Mouse (Mus musculus) telencephalon, adult 2 months (tissue): ENCODE data around the gene Dlg2.

Source experiments
- DNase-seq: peaks from one replicate; pipeline ENCODE4 v3.0.0-alpha.2; 2011; ENCODE audit warnings: low read depth, low spot score

The Dlg2 gene

DNA sequence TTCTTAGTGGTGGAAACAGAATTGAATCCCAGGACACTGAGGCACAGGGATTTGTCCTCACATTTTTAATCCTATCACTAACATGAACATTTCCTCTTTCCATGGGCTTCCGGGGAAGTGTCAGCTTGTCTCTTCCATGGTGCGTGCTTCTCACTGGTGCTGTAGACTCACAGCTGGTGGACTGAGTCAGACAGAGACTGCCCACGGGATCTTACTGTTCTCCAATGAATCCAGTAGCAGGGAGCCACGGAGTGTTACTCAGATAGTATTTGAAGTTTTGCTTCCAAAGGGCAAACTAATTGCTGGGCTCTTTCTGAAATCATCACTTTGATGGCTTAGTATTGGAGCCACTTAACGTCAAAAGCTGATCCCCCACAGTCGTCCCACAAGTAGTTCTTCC lies 963.9 kb downstream of the Dlg2 start:
- DNase-seq: no peak

DNA sequence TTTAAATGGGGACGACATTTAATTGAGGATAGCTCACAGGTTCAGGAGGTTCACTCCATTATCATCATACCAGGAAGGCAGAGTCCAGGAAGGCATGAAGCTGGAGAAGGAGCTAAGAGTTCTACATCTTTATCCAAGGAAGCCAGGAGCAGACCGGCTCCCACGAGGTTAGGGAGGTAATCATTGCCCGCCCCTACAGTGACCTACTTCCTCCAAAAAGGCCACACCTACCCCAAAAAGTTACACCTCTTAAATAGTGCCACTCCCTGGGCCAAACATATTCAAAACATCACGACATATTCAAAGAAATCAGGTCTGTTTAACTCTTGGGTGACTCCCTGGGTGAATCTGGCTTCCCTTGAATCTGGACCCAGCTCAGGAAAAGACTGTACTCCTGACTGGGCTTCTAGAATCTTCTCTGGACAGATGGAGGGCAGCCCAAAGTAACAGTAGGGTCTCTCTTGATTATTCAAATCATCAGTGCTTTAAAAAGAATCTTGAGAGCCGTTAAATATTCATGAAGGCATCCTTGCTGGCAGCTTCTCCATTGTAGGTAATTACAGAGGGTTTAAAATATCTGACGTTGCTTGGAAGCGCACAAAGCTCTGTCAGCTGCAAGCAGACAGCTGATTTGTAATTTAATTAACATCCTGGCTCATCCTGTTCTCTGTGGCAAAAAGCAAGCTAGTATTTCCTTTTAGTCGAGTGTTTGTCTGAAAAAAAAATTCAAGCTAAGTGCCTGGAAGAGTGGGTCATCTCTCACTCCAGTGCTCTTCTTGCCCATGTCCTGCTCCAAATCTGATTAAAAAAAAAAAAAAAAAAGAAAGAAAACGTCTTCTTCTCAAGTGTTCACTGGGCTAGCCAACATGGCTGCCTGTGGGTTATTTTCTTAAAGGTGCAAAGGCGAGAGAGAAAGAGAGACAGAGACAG lies 966.2 kb downstream of the Dlg2 start:
- peak; percentile 89 for DNase-seq

GRCm38 (mm10) chr7:91443377-91443714 lies 966.9 kb downstream of the Dlg2 start:
- no peak for DNase-seq

GRCm38 (mm10) chr7:91443913-91444312 lies 967.4 kb downstream of the Dlg2 start:
- DNase-seq: no peak

DNA sequence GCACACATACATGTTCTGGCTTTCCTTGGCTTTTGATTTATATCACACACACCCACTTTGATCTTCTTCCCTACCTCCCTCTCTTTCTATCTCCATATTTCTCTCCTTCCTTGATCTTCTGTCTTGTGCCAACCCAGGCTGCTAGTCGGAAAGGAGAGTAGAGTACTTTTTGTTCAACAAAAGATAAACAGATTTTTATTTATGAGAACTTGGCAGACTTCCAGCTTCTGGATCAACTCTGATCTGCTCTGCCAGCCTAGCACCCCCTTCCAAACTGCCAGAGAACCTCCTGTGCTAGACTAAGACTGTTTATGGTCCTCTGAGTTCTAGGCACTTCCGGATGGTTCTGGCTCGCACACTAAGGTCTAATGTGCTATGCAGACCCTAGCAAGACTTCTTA lies 968.3 kb downstream of the Dlg2 start:
- DNase-seq: no peak

DNA sequence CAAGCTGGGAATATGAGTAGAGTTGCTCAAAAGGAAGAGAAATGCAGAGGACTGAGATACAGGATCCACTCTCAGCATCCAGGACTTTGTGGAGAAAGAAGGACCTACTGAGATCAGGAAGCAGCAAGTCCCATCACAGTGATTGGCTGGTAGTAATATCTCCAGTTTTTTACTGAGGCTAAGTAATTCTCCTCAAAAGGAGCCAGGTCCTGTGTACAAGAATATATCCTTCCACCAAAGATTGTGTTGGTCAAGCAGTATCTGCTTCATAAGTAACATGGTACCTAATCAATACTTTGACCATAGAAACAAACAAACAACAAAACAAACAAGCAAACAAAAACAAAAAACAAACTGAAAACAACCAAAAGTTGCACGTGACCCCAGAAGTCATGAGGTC lies 980.3 kb downstream of the Dlg2 start:
- no peak for DNase-seq

DNA sequence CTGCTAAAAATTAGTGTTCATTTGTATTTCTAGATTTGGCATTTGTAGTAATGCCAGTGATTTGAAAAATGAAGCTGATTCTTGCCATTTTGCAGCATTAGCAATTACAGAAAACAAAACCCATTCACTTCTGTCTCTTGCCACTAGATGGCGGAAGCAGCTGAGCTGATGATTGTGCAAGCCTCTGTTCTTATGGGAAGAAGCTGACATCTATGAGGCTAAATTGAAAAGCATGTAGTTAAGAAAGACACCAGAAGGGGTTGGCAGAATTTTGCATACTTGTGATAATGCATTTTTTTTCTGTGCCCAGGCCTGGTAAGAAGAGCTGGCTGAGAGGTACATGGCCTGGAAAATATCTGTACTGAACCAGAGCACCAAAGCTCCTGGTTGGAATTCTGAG lies 980.7 kb downstream of the Dlg2 start:
- no peak for DNase-seq

DNA sequence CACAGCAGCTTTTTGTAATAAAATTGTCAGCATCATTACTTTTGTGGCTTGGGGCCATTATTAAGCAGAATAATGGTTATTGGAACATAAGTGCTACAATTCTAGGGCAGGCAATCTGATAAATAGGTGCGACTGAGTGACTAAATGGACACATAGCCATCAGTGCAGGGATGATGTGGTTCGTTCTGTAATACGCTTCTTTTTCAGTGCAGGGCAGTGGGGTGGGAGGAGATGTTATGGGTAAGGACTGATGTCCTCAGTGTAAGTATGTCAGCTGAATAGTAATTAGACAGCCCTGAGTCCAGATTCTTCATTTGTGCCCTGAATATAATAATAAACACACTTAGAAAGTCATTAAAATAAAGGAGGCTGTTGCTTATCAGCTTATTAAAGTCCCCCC lies 984.9 kb downstream of the Dlg2 start:
- DNase-seq: no peak

DNA sequence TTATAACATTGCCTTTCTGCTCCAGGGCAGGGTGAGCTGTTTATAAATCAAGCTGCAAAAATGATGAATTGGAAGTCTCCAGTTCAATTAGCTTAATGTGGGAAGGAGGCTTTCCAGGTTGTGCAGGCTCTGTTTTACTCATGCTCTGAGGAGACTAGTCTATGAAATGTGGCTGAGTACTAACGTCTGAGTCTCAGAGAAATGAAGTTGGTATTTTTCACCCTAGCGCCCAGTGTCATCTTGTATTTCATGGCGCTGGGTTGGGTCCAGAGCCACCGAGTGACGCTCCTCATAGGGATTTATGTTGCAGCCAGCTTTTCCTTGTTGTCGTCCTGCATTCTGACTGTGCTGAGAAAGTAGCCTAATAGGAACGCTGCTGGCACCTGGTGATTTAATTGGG lies 986.8 kb downstream of the Dlg2 start:
- no peak for DNase-seq

GRCm38 (mm10) chr7:91467061-91467460 lies 990.6 kb downstream of the Dlg2 start:
- no peak for DNase-seq

GRCm38 (mm10) chr7:91479145-91479544 lies 1002.7 kb downstream of the Dlg2 start:
- DNase-seq: peak; percentile 39

DNA sequence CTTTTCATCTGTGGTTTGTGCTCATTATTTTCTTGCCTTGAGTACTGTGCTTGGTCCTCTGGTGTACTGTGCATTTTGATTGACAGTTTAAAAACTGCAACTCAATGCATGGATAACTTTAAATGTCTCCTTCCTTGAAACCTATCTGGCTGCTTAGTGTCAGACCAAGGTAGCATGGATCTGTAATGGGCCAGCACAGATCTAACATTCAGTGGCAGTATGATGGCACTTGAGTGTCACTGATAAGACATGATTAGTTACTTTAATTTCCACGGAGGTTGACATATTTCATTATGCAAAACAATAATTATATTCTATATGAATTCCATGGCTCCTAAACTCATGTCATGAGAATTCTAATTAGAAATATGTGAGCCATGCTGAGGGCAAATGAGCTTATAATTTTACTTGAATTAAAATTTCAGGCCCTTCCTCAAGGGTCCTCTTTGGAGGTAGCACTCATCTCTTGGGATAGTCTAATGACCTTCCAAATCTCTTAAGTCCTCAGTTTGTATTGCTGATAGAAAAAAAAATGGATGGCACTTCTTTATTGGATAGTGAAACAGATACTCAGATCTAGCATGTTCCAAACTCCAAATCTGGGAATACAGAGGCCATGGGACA lies 1005.2 kb downstream of the Dlg2 start:
- no peak for DNase-seq

- DNase-seq: no peak
Observed at GRCm38 (mm10) chr7:91493234-91493633, 1016.8 kb downstream of the Dlg2 start.

- DNase-seq: no peak
Observed at GRCm38 (mm10) chr7:91495526-91495925, 1019.1 kb downstream of the Dlg2 start.

- DNase-seq: no peak
Observed at GRCm38 (mm10) chr7:91511119-91511518, 1034.6 kb downstream of the Dlg2 start.

DNA sequence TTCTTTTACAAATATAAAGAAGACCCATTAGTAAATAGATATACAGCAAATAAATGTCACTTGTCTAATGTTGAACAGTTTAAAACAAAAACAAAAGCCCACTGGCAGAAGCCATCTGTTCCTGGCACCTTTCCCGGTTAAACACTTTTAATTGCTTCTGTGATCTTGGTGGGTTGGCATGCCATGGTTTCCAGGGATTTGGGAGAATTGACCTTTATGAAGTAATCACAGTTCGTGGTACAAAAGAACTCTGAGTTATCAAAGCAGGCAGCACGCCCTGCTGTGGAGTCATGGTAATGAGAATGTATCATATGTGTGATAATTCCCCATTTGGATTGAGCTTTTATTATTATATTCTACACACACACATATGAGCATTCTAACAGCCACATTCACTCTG lies 1038.0 kb downstream of the Dlg2 start:
- DNase-seq: peak; percentile 41

- no peak for DNase-seq
Observed at GRCm38 (mm10) chr7:91516225-91516624, 1039.8 kb downstream of the Dlg2 start.

DNA sequence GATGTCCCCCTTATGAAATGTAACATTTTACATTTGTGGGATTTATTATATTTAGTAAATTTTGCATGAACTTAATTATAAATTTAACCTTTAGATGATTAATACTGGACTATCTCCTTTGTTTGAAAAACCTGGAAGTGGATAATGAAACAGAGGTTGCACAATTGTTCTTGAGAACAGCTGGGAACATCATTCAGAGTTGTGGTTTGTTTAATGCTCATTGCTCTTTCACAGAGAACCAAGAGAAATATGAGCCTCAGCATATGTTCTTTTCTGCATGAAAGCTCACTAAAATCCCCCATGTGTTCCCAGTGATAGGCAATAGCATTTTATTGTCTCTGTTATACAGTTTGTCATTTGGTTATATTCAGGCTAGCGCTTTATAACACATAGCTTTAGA lies 1049.4 kb downstream of the Dlg2 start:
- DNase-seq: no peak

DNA sequence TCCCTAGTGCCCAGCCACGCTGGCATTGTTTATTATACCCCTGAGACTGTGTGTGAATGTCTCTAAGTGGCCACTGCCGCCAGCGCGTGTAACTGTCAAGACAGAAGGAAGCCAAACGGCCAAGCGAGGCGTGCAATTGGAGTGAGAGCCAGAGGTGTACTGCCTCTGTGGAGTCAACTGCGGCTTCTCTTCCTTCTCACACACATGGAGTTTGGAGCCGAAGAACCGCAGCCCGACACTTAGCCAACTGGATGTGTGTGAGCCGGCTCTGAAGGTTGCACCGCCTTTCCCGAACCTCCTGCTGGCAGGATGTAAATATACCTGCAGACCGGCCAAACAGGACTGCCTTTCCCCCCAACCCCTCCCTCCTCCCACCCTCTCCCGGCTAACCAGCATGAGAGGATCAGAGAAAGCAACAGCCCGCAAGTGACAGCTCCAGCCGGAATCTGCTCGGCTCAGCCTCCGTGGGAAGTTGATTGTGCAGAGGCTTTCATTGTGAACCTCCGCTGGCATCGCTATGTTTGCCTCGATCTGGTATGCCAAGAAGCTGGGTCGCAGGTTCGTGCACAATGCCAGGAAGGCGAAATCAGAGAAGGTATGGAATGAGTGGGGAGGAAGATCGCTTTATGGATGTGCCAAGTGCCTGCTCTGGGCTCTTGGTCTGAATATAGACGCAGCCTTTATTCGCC lies 1066.3 kb downstream of the Dlg2 start:
- DNase-seq: peak; percentile 34

DNA sequence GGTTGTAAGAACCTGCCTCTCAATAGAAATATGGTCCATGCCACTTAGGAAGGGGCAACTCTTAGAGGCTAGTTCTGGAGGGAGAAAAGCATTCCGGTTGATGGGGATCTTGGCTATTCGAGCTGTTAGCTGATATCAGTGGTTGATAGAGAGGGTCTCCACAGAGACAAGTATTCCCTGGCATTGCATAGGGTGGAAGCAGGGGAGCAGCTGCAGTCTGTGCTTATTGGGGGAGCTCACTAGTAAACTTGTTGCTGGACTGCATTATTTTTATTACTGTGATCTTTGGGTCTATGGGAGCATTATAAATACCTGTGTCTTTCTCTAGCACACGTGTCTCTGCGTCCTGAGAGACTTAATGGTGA lies 1066.8 kb downstream of the Dlg2 start:
- DNase-seq: no peak

- no peak for DNase-seq
Observed at GRCm38 (mm10) chr7:91544600-91544999, 1068.1 kb downstream of the Dlg2 start.

DNA sequence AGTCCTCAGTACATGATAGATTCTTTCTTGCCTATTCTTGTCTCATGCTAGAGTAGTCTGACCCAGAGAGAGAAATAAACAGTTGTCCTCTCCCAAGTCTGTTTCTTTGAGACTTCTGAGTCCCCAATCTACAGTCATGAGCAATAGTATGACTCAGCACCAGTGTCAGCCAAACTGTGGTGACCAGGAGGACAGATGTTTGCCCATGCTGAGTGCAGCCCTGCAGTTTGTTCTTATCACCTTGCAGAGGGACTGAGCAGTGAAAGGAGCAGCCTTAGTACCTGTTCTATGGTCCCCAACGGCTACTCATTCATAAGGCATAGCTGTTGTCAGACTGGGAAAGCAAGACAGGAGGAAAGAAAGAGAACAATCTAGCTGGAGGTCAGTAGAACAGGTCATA lies 1072.3 kb downstream of the Dlg2 start:
- no peak for DNase-seq

DNA sequence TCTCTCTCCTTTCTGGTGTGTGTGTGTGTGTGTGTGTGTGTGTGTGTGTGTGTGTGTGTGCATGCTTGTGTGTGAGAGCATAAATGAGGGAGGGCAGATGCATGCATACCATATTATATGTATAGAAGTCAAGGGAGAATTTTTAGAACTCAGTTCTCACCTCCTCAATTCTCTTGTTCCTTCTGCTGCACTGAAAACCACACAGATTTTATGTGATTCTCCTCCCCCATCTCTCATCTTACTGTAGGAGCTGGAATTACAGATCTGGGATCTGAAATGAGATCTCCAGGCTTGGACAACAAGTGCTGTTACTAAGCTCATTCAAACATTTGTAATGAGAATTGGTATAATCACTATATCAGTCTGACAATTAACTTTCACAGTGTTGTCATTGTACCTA lies 1081.1 kb downstream of the Dlg2 start:
- DNase-seq: no peak
